Mouse (Mus musculus) right cerebral cortex, postnatal 36 days (tissue): ENCODE measurements at regions not wholly inside any gene's neighbourhood (a gene's known extent, or its start where the extent isn't known, plus 50 kb on each side); places are given as distances from the start of the nearest gene placed in this dataset.

Experiments
- DNase-seq, 2 experiments: peaks; one replicate each; pipeline ENCODE4 v3.0.0; 2022; ENCODE audit warnings: low spot score in 2 of 2, mixed read lengths in 1 of 2

- DNase-seq: no peak
These were observed 157.0 kb downstream of the Zfp36l2 start for GRCm38 (mm10) chr17:84030699-84031098.

- DNase-seq: peak; percentile 34 to 49
These were observed 159.4 kb downstream of the Zfp36l2 start for GRCm38 (mm10) chr17:84028157-84028970.

- no peak for DNase-seq
These were observed 160.5 kb downstream of the Zfp36l2 start for GRCm38 (mm10) chr17:84027275-84027674.

GRCm38 (mm10) chr17:84026110-84026509, 161.6 kb downstream of the Zfp36l2 start:
- DNase-seq: peak; percentile 14 to 24

- DNase-seq: no peak
These were observed 165.4 kb downstream of the Zfp36l2 start for GRCm38 (mm10) chr17:84022358-84022757.

- DNase-seq: no peak
These were observed 168.9 kb downstream of the Zfp36l2 start for GRCm38 (mm10) chr17:84018817-84019216.

- DNase-seq: no peak
These were observed 169.9 kb downstream of the Zfp36l2 start for GRCm38 (mm10) chr17:84017891-84018290.

GRCm38 (mm10) chr17:84014287-84015039, 166.7 kb upstream of the Haao start:
- no peak for DNase-seq

- no peak for DNase-seq
These were observed 162.8 kb upstream of the Haao start for GRCm38 (mm10) chr17:84010492-84011060.

GRCm38 (mm10) chr17:84009966-84010365, 162.2 kb upstream of the Haao start:
- DNase-seq: no peak

GRCm38 (mm10) chr17:84009194-84009593, 161.4 kb upstream of the Haao start:
- peak; percentile 48 to 56 for DNase-seq

- no peak for DNase-seq
These were observed 160.9 kb upstream of the Haao start for GRCm38 (mm10) chr17:84008682-84009052.

- no peak for DNase-seq
These were observed 160.4 kb upstream of the Haao start for GRCm38 (mm10) chr17:84008035-84008681.

- DNase-seq: no peak
These were observed 159.0 kb upstream of the Haao start for GRCm38 (mm10) chr17:84006748-84007147.

GRCm38 (mm10) chr17:84004237-84004636, 156.5 kb upstream of the Haao start:
- no peak for DNase-seq

- DNase-seq: no peak
These were observed 155.9 kb upstream of the Haao start for GRCm38 (mm10) chr17:84003489-84004234.

- DNase-seq: no peak
These were observed 155.2 kb upstream of the Haao start for GRCm38 (mm10) chr17:84002939-84003338.

- DNase-seq: no peak
These were observed 154.6 kb upstream of the Haao start for GRCm38 (mm10) chr17:84002327-84002726.

- no peak for DNase-seq
These were observed 152.4 kb upstream of the Haao start for GRCm38 (mm10) chr17:84000115-84000514.

GRCm38 (mm10) chr17:83998972-83999545, 151.3 kb upstream of the Haao start:
- no peak for DNase-seq

- no peak for DNase-seq
These were observed 150.6 kb upstream of the Haao start for GRCm38 (mm10) chr17:83998341-83998740.
